Mouse (Mus musculus): ENCODE results near the gene Elovl3. TPM values are rescaled to one million over a fixed set of nuclear protein-coding genes. Genes with fewer than 3 reads are reported as not detected.

The Elovl3 gene
- polyA plus RNA-seq, 1 experiment from 2014 or later = not detected

DNA sequence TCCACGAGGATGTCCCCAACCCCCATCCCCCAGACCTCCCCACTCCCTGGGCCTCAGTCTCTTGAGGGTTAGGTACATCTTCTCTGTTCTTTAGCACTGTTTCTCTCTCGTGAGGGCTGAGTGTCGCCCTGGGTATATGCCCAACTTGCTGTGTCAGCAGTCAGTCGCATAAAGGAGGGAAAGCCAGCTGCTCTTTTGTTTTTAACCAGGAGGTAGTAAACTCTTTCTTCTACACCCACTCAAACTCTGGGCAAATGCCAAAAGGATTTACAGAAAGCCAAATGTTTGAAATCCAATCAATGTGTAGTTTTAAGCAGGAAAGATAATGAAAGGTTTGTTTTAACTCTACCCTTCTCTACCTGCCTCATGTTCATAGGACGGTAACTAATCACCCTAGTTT, 45.3 kb downstream of the Elovl3 start:
- Histone ChIP-seq H3K9ac (no peak overlapping the region), H3K27ac (no peak overlapping the region), H3K4me1 (peaks cover 9% of the 10 kb centered on the region), H3K4me2 (no peak overlapping the region), H3K27me3 (no peaks in the 10 kb centered on the region), H3K9me3 (no peaks in the 10 kb centered on the region), H3K36me3 (replicated peaks) (peaks cover 7% of the 10 kb centered on the region; the same call in 1 of the 2 replicates), H3K4me3 (replicated peaks) (no peak overlapping the region)
- ATAC-seq (ENCODE audit: low FRiP score) = no peak
- 55% methylated on average over 5 of the region's 5 CpGs for WGBS

DNA sequence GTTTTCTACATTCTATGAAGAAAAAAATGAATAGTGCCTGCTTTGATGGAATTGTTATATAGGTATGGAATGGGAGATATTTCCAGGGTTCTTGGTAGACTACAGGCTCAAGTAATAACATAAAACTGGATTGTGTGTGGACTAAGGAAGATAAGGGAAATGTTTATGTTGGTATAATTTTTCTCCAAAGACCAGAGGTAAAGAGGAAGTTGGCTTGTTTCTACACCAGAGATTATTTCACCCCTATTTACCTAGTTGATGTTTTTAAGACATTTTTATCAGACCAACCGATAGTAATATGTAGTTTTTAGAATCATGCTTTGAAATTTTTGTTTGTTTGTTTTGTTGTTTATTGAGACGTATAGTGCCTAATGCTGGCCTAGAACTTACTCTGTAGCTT, 48.6 kb downstream of the Elovl3 start:
- 90% methylated on average over 2 of the region's 2 CpGs for WGBS
- H3K36me3 ChIP-seq (replicated peaks) = no peaks in the 10 kb centered on the region; the same call in 1 of the 2 replicates
- H3K27ac ChIP-seq = no peak overlapping the region
- H3K4me1 ChIP-seq = peaks cover 9% of the 10 kb centered on the region
- H3K9ac ChIP-seq = no peak overlapping the region
- no peaks in the 10 kb centered on the region for H3K9me3 ChIP-seq
- H3K27me3 ChIP-seq = no peaks in the 10 kb centered on the region
- no peak for ATAC-seq (ENCODE audit: low FRiP score)
- H3K4me2 ChIP-seq = no peak overlapping the region
- no peak overlapping the region for H3K4me3 ChIP-seq (replicated peaks)

DNA sequence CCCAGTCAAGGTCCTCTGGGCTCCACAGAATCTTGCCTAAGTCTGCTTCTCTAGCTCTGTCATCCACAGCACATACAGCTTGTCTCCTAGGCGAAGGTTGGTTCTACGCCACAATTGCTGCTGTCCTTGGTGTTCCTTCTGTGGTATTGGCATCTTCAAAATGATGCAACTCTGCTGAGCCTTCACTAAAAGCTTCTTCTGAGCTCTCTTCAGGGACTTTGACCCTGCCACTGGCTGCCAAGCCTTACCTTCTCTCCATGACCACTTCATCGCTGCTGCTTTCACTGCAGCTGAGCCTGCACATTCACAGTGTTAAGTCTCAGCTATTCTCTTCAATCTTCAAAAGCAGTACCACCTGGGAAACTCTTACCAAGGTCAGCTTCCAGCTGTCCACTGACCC, 50.5 kb downstream of the Elovl3 start:
- H3K4me1 ChIP-seq = peaks cover 6% of the 10 kb centered on the region; the same call in 1 of the 2 replicates

More for the DNA sequence above, 50.5 kb downstream of the Elovl3 start:
- no peaks in the 10 kb centered on the region for H3K9me3 ChIP-seq
- H3K4me3 ChIP-seq (replicated peaks) = no peak overlapping the region
- ATAC-seq (ENCODE audit: low FRiP score) = no peak
- H3K27me3 ChIP-seq = no peaks in the 10 kb centered on the region
- H3K4me2 ChIP-seq = no peak overlapping the region
- WGBS = 86% methylated on average over 3 of the region's 3 CpGs
- no peak overlapping the region for H3K9ac ChIP-seq
- H3K27ac ChIP-seq = no peak overlapping the region
- no peaks in the 10 kb centered on the region; the same call in 1 of the 2 replicates for H3K36me3 ChIP-seq (replicated peaks)

Other genes starting within 250 kb of the Elovl3 start
- gene Armh3, start 133.4 kb upstream of the Elovl3 start, polyA plus RNA-seq (2016; fragmentation: Nextera tagmentation; extraction: Ambion mirVana) = 19.3 and 20.3 TPM in 2 replicates
- gene Hps6, start 128.4 kb upstream of the Elovl3 start, polyA plus RNA-seq (2016; fragmentation: Nextera tagmentation; extraction: Ambion mirVana) = 2.7 TPM in 2 replicates
- 37.1 and 41.7 TPM in 2 replicates for gene Pprc1, start 87.0 kb upstream of the Elovl3 start, polyA plus RNA-seq (2016; fragmentation: Nextera tagmentation; extraction: Ambion mirVana)
- 138 and 139 TPM in 2 replicates for gene Ldb1, start 86.7 kb upstream of the Elovl3 start, polyA plus RNA-seq (2016; fragmentation: Nextera tagmentation; extraction: Ambion mirVana)
- 117 and 118 TPM in 2 replicates for gene Nolc1, start 56.0 kb upstream of the Elovl3 start, polyA plus RNA-seq (2016; fragmentation: Nextera tagmentation; extraction: Ambion mirVana)
- gene Pitx3, start 16.4 kb downstream of the Elovl3 start, polyA plus RNA-seq (2016; fragmentation: Nextera tagmentation; extraction: Ambion mirVana) = 0.24 TPM in 1 of 2 replicates, not detected in the other
- 59.9 and 64.0 TPM in 2 replicates for gene Gbf1, start 20.6 kb downstream of the Elovl3 start, polyA plus RNA-seq (2016; fragmentation: Nextera tagmentation; extraction: Ambion mirVana)
- gene Nfkb2, start 172.4 kb downstream of the Elovl3 start, polyA plus RNA-seq (2016; fragmentation: Nextera tagmentation; extraction: Ambion mirVana) = 2.5 and 2.9 TPM in 2 replicates
- 23.1 and 25.4 TPM in 2 replicates for gene Psd, start 195.3 kb downstream of the Elovl3 start, polyA plus RNA-seq (2016; fragmentation: Nextera tagmentation; extraction: Ambion mirVana)
- gene Fbxl15, start 196.3 kb downstream of the Elovl3 start, polyA plus RNA-seq (2016; fragmentation: Nextera tagmentation; extraction: Ambion mirVana) = 23.5 and 24.5 TPM in 2 replicates
- gene Cuedc2, start 206.8 kb downstream of the Elovl3 start, polyA plus RNA-seq (2016; fragmentation: Nextera tagmentation; extraction: Ambion mirVana) = 226 TPM in 2 replicates
- gene Mfsd13a, start 209.2 kb downstream of the Elovl3 start, polyA plus RNA-seq (2016; fragmentation: Nextera tagmentation; extraction: Ambion mirVana) = 8.8 and 9.3 TPM in 2 replicates
- gene 2310034G01Rik, start 218.4 kb downstream of the Elovl3 start, polyA plus RNA-seq (2016; fragmentation: Nextera tagmentation; extraction: Ambion mirVana) = 1.4 and 1.8 TPM in 2 replicates

All from forebrain, embryonic 12.5 days (tissue).